Mouse (Mus musculus): Measurements from ENCODE around the gene Samd4.

DNA sequence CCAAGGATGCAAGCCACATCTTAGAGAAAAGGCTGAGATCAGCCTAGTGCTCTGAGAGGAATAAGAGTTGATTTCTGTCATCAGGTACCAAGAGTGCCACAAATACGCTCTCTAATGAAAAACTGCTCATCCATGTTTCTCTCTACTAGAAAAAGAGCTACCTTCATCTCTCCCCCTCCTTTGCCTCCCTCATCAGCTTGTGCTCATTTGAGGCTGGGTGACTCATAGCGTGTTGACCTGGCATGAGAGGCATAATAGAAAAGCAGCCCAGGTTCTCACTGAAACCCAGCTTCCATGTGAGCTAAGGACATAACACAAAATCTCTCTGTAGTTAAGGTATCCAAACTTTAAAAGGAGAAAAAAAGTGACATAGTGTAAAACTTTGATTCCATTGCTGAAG lies 176.3 kb downstream of the Samd4 start:
- TF ChIP-seq CTCF (IDR thresholded peaks at IDR 0.05; ENCODE audit: borderline replicate concordance, insufficient read depth, low read length): no peak
- TF ChIP-seq POLR2A (IDR thresholded peaks at IDR 0.05; ENCODE audit: low read depth, low read length): no peak
